Mouse (Mus musculus) neutrophil, adult 83 days (primary cell): ENCODE measurements around the gene Olfr655. TPM values are rescaled to one million over a fixed set of nuclear protein-coding genes. Genes with fewer than 3 reads are reported as not detected.

Experiments used
- total RNA-seq, 2 experiments: library from RNA; stranded (reverse); gene quantifications; one replicate each; pipeline ENCODE4 v1.2.4; 2023

Gene Olfr655
- total RNA-seq = not detected

GRCm38 (mm10) chr7:104601679-104602078, at the start of gene Olfr655:
TSS of gene Olfr655 (minus strand) at chr7:104601779.

GRCm38 (mm10) chr7:104646841-104647482, 45.4 kb upstream of the Olfr655 start, which contains the start of gene Olfr658:
TSS of gene Olfr658 (minus strand) at chr7:104647305.

GRCm38 (mm10) chr7:104624494-104624893, 22.9 kb upstream of the Olfr655 start, which contains the start of gene Olfr657:
TSS of gene Olfr657 (plus strand) at chr7:104624794.

GRCm38 (mm10) chr7:104613655-104614054, 12.1 kb upstream of the Olfr655 start, which contains the start of gene Olfr656:
TSS of gene Olfr656 (plus strand) at chr7:104613955.

GRCm38 (mm10) chr7:104586725-104587124, 14.9 kb downstream of the Olfr655 start, which contains the start of gene Olfr654:
TSS of gene Olfr654 (plus strand) at chr7:104587025.

GRCm38 (mm10) chr7:104577014-104577413, 24.6 kb downstream of the Olfr655 start, which contains the start of gene Olfr653:
TSS of gene Olfr653 (plus strand) at chr7:104577314.

GRCm38 (mm10) chr7:104560601-104561000, 41.0 kb downstream of the Olfr655 start, which contains the start of gene Olfr652:
TSS of gene Olfr652 (plus strand) at chr7:104560901.

GRCm38 (mm10) chr7:104549833-104550232, 51.7 kb downstream of the Olfr655 start, which contains the start of gene Olfr651:
TSS of gene Olfr651 (plus strand) at chr7:104550133.

Other genes starting within 250 kb of the Olfr655 start
- gene Trim12c, start 248.4 kb downstream of the Olfr655 start, total RNA-seq = 10 to 100 TPM; 26.0 to 29.6 TPM
- 10 to 100 TPM; 50.6 to 69.0 TPM for gene Trim30b, start 231.9 kb downstream of the Olfr655 start, total RNA-seq
- under 1 TPM; 0.33 to 0.86 TPM for gene Trim30c, start 200.9 kb downstream of the Olfr655 start, total RNA-seq
- gene Trim30a, start 136.6 kb downstream of the Olfr655 start, total RNA-seq = 10 to 100 TPM; 40.5 to 56.3 TPM
- gene Trim30d, start 93.9 kb downstream of the Olfr655 start, total RNA-seq = 10 to 100 TPM in 1 of 2 experiments, 1 to 10 TPM in 1; 8.4 to 13.4 TPM
- not detected for gene Olfr651, start 51.6 kb downstream of the Olfr655 start, total RNA-seq
- not detected for gene Olfr652, start 40.9 kb downstream of the Olfr655 start, total RNA-seq
- gene Olfr653, start 24.5 kb downstream of the Olfr655 start, total RNA-seq = not detected
- gene Olfr654, start 14.8 kb downstream of the Olfr655 start, total RNA-seq = not detected
- gene Olfr656, start 12.2 kb upstream of the Olfr655 start, total RNA-seq = not detected
- not detected for gene Olfr657, start 23.0 kb upstream of the Olfr655 start, total RNA-seq
- gene Olfr658, start 45.5 kb upstream of the Olfr655 start, total RNA-seq = not detected
- gene Olfr659, start 65.0 kb upstream of the Olfr655 start, total RNA-seq = not detected
- not detected for gene Olfr661, start 84.7 kb upstream of the Olfr655 start, total RNA-seq
- not detected for gene Usp17le, start 175.7 kb upstream of the Olfr655 start, total RNA-seq
- not detected for gene Usp17lb, start 240.8 kb upstream of the Olfr655 start, total RNA-seq